Mouse (Mus musculus) gastrocnemius, adult 18-20 months (tissue): ENCODE data around the gene Kazn. TPM values are rescaled to one million over a fixed set of nuclear protein-coding genes. Genes with fewer than 3 reads are reported as not detected.

Experiments
- DNase-seq: peaks from one replicate; pipeline ENCODE4 v3.0.0; 2021; ENCODE audit warnings: low spot score
- long read RNA-seq, 2 experiments: library from polyadenylated mRNA; stranded (forward); transcript quantifications; one replicate each; pipeline ENCODE4 v2.0.0; 2021
- total RNA-seq, 2 experiments: library from RNA; stranded (reverse); gene quantifications; 2 replicates each; pipeline ENCODE4 v1.2.3; 2021

The Kazn gene
- total RNA-seq: 1 to 10 TPM; 1.6 to 2.5 TPM
- long read RNA-seq, experiment 1, partial matches to known transcripts: 0 of 12 reads
- long read RNA-seq, experiment 1, other reads (novel, unspliced or antisense): 10 of 12 reads
- long read RNA-seq, experiment 2, partial matches to known transcripts: 0 of 6 reads
- long read RNA-seq, experiment 2, other reads (novel, unspliced or antisense): 6 of 6 reads

- DNase-seq: peak; percentile 75
Measured at GRCm38 (mm10) chr4:142239240-142240126, at the start of gene Kazn. Kazn (minus strand) TSS chr4:142239401.

DNA sequence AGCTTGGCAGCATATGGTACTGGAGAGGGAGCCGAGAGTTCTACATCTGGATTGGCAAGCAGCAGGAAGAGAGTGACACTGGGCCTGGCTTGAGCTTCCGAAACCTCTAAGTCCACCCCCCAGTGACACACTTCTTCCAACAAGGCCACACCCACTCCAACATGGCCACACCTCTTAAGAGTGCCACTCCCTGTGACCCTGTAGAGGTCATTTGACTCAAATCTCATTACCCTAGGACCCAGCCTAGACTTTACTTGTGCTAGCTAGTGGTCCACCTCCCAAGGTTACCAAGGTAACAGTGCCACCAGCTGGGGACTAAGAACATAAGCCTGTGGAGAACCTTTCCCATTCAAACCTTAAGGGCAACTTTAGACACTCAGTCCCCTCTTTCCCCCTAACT, 46.3 kb upstream of the Kazn start:
- no peak for DNase-seq

DNA sequence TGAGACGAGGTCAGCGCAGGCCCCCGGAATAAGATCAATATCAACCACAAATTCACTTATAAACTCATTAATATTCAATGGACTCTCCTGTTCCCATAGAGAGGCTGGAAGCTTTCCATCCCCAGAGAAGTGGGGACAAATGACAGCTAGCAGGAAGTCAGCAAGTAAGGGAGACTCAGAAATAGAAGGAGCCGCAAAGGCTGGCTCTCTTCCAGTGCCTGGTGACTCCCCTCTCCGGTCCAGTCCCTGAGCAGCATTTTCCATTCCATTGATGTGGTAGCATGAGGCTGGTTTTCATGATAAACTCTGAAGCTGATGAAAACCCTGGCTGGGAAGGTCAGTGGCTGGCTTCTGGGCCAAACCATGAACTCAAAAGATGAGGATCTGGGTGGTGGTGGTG, 44.7 kb upstream of the Kazn start:
- no peak for DNase-seq

GRCm38 (mm10) chr4:142278197-142278575, 39.0 kb upstream of the Kazn start:
- no peak for DNase-seq

GRCm38 (mm10) chr4:142277481-142278196, 38.4 kb upstream of the Kazn start:
- DNase-seq: no peak

GRCm38 (mm10) chr4:142275242-142275641, 36.0 kb upstream of the Kazn start:
- no peak for DNase-seq

- no peak for DNase-seq
Measured at GRCm38 (mm10) chr4:142274441-142275234, 35.4 kb upstream of the Kazn start.

DNA sequence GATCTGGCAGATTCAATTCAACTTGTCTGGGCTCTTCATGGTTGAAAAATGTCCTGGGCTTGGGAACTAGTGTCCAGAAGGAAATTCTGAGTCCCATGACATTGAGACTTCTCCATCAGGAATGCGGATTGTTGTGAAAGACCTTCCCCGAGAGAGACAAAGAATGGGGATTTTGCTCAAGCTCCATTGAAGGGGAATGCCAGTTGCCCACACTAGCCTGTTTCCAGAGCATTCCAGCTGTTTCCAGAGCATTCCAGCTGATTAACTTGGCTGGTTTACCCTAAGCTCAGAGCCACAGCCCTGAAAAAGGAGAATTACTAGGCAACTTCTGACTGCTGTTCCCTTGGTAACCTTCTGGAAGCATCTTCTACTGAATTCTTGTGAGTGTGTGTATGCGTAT, 32.3 kb upstream of the Kazn start:
- peak; percentile 24 for DNase-seq

- no peak for DNase-seq
Measured at GRCm38 (mm10) chr4:142267832-142268231, 28.6 kb upstream of the Kazn start.

GRCm38 (mm10) chr4:142267348-142267819, 28.2 kb upstream of the Kazn start:
- DNase-seq: no peak

DNA sequence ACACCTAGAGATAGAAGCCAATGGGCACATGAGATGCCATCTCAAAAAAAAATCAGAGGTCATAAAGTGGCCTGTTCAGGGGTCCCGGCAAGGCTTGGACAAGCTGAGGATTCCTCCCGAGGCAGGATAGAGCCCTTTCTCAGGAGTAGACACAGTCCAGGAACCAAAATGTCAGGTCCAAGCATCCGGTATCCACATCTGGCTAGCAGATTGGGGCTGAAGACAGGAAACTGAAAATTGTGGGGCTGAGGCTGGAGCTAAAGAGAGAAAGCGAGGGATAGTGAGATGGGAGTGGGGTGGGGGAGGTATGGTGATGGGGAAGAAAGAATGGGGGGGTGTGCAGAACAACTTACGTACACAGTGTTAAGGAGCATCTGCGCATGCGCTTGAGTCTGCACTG, 25.1 kb upstream of the Kazn start:
- no peak for DNase-seq

DNA sequence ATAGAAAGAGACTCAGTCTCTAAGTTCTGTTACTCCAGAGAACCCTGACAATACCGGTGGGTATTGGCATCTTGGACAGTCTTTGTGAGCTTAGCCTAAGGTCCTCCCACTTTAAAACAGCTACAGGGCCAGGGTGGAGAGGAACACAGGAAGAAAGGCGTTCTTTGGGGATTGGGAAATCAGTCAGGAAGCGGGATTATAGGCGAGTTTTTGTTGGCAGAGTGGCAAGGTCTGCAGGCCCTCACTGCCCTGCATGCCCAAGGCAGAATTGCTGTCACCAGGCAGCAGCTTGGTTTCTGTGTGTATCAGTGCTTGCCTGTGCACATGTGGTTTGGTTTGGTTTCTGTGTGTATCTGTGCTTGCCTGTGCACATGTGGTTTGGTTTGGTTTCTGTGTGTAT, 22.5 kb upstream of the Kazn start:
- DNase-seq: no peak

GRCm38 (mm10) chr4:142258730-142259129, 19.5 kb upstream of the Kazn start:
- no peak for DNase-seq

- DNase-seq: no peak
Measured at GRCm38 (mm10) chr4:142254088-142254487, 14.9 kb upstream of the Kazn start.

DNA sequence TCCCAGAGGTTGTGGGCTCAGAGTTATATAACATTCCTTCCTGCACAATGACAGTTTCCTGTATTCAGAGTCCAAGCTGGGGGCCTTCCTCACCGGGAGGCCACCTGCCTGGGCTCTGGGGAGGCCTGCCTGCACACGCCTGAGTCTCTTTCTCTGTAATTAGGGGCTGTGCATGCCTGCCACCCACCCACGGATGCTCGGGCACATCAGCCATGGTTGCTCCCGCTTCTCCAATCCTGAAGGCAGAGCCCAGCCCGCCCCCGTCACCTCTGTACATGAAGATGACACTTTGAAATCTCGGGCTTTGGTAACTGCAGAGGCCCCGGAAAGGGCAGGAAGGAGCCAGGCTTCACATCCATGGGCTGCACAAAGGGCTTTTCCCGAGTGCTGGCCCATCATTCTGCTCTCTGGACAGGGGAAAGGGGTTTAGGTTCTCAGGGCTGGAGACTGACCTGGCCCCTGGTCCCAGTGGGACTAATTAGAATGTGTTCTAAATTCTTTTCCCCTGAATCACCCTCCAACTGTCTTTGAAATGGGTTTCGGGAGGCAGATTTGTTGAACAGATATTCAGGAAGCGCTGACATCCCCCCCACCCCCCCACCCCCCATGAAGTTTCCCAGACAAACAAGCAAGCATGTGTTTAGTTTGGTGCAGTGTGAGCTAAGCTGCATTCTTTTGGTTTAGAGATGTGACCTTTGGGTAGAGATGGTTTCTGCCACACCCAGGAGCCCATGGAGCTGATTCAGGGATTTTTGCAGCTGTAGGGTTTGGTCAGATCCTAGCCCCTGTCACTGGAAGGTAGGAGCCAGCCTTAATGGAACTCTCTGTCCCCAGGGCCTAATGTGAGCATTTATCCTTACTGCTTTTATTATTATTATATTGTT, 12.5 kb upstream of the Kazn start:
- DNase-seq: no peak

- no peak for DNase-seq
Measured at GRCm38 (mm10) chr4:142250054-142250453, 10.9 kb upstream of the Kazn start.

DNA sequence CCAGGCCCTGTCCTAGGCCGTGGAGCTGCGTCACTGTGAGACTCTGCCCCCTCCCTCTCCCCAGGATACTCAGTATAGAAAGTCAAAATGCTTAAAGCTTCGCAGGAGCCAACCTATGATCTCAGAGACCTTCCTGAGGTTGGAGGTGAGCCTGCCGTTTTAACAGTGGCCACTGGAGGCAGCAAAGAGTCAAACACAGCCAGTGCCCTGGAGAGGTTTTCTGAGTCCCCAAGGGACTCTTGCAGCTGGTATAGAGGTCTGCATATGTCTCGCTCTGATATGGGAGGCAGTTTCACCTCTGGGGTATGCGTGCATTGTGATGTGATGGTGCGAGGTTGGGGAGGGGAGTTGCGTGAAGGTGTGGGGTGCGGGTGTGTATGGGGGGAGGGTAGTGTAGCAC, 10.2 kb upstream of the Kazn start:
- DNase-seq: peak; percentile 37

DNA sequence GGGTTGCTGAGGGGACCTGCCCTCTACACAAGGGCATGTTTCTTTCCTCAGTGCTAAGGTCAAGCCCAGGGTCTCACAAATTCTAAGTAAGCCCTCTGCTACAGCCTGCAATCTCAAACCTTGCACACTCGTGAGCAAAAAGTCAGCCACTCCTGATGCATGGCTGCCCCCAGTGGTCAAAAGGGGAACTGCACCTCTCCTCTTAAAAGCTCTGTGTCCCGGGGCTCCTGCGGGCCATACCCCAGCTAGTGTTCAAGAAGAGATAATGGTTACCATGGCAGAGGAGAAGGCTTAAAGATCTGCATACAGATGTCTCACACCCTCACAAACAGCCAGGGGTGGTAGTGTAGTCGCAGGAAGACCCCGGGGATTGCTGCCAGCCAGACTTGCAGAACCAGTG, 9.2 kb upstream of the Kazn start:
- DNase-seq: peak; percentile 82

GRCm38 (mm10) chr4:142246698-142247097, 7.5 kb upstream of the Kazn start:
- DNase-seq: no peak

DNA sequence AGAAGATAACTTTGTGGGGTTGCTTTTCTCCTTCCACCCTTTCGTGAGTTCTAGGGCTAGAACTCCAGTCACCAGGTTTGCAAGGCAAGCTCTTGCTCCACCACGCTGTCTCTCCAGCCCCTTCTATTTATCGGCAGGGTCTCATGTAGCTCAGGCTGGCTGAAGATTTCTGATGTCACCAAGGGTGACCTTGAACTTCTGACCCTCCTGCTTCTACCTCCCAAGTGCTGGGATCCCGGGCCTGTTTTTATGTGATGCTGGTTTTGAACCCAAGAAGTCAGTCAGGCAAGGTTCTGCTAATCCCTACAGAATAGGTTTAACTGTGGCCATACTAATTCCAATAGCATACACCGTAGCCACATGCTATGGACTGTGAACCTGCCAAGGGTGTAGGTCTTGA, 5.4 kb upstream of the Kazn start:
- no peak for DNase-seq
